Mouse (Mus musculus): ENCODE results near the gene Tnfsf12.
A peak's percentile ranks its signal among the peaks of the same experiment; 100 is the strongest.
"Not testable (repeated sequence)": the region's sequence is repeated elsewhere in the genome, so short reads cannot be mapped to it uniquely, and the experiment has no call there.

Gene Tnfsf12

DNA sequence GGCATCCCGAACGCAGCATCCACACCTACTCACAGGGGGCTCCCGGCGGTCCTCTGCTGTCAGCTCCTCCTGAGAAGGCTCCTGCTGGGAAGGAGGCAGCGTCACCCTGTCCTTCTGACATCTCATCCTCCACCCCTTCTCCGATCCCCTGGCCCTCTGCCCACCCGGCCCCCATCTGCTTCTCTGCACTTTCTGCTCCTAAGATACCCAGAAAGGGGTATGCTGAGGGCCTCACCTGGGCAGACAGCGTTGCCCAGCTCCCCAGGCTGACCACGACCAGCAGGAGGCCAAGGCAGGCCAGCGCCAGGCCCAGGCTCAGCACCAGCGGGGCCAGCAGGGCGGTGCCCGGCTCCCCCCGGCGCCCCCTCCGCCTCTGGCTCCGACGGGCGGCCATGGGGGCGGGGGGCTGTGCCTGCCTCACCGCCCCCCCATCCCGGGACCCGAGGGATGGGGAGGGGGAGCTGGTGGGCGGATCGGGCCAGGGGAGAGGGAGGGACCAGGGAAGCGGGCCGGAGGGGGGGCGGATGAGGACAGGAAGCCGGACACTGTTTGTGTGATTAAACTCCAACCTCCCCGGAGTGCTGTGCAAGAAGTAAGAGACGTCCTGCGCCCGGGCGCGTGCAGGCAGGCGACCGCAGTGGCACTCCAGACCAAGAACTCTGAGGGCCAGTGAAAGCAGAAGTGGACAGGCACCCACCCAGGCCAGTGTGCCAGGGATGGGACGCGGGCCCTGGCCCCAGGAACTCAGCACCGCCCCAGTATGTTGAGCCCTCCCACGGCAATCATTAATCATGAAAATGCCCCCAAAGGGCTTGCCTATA, at the start of gene Tnfsf12, which contains the start of gene Tnfsfm13:
Tnfsf12 (minus strand) TSS at position 489 of the 821 bp plus-strand sequence.
Tnfsfm13 (minus strand) TSS at position 738 of the 821 bp plus-strand sequence.
- DNase-seq (ENCODE audit: low read depth, low spot score): no peak

DNA sequence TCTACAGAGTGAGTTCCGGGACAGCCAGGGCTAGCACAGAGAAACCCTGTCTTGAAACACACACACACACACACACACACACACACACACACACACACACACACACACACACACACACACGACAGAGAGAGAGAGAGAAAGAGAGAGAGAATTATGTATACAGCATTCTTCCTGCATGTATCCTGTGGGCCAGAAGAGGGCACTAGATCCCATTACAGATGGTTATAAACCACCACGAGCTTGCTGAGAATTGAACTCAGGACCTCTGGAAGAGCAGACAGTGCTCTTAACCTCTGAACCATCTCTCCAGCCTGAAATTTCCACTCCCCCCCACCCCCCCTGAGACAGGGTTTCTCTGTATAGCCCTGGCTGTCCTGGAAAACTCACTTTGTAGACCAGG, 35.8 kb upstream of the Tnfsf12 start:
- DNase-seq (ENCODE audit: low read depth, low spot score): not testable (repeated sequence)

DNA sequence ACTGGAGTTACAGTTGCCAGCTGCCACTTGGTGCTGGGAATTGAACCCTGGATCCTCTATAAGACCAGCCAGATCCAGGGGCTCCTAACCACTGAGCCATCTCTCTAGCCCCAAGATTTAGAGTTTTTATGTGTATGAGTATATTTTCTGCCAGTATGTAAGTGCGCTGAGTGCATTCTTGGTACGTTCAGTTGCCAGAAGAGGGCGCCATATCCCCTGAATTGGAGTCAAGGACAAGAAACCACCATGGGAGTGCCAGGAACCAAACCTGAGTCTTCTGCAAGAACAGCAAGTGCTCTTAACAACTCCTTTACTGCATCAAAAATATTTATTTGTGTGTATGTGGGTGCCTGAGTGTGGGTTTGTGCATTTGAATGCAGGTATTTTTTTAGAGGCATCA, 33.4 kb upstream of the Tnfsf12 start:
- DNase-seq (ENCODE audit: low read depth, low spot score): peak; percentile 86

DNA sequence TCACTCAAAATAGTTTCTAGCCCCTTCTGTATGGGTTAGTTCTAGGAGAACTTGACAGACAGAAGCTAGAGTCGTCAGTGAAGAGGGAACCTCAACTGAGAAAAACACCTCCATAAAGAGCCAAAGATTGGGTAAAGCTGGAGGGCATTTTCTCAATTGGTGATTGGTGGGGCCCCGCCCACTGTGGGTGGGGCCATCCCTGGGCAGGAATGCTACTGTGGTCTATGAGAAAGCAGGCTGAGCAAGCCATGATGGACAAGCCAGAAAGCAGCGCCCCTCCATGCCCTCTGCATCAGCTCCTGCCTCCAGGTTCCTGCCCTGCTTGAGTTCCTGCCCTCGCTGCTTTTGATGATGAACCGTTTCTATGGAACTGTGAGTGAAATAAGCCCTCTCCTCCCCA, 30.3 kb upstream of the Tnfsf12 start:
- DNase-seq (ENCODE audit: low read depth, low spot score): no peak

DNA sequence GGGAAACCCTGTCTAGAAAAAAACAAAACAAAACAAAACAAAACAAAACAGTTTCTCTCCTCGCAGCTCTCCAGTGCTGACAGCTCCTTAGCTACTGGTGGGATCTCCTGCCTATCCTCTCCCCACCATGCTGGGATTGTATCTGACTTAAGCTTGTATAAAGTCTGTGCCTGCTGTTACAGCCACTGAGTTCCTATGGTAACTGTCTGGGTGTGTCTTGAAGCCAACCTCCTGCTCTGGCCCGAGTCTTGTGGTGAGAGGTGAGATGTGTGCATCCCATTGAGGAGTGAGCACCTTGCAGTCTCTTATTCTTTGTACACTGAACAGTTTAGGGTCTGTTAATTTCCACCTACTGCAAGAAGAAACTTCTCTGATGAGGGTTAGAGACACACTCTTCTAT, 27.4 kb upstream of the Tnfsf12 start:
- DNase-seq (ENCODE audit: low read depth, low spot score): no peak

DNA sequence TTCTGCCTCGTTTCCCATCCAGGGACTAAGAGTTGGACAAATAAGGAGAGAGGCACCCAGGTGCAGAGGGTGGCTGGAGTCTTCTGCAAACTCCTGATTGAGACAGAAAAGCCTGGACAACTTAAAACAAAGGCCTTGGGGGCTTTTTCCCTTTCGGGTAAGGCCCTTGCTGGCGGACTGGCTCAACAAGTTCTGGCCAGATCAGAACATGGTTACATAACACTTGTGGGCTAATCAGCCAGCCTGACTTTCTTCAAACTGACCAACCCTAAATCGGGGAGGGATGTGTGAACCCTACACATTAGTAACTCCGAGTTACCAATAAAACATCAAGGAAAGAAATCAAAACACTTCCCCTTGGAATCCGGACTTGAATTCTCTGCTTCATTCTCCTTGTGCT, 25.2 kb upstream of the Tnfsf12 start:
- no peak for DNase-seq (ENCODE audit: low read depth, low spot score)

DNA sequence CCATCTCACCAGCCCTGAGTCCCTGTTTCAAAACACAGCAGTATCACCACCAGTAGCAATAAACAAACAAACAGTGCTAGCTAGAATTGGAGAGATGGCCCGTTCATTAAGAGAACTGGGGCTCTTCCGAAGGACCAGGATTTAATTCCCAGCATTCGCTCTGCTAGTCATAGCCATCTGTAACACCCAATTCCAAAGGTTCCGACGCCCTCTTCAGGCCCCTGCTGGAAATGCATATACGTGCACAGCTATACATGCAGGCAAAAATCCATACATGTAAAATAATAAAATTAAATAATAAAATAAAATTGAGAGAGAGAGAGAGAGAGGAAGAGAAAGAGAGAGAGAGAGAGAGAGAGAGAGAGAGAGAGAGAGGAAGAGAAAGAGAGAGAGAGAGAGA, 23.8 kb upstream of the Tnfsf12 start:
- no peak for DNase-seq (ENCODE audit: low read depth, low spot score)

DNA sequence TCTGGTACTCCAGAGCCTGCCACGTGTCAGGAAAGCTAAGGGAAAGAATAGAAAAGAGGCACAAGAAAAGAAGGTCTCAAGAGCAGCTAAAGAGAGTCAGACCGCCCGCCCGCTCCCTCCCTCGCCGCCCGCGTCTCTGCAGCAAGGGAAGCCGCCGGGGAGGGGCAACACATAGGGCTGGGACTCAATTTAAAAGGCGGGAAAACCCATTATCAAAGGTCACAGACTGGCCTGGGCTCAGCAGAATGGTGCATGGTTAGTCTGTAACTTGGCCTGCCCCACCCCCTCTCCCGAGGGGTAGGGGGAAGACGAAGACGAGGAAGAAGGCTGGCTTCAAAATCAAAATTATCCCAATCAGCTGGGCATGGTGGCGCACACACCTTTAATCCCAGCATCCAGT, 23.0 kb upstream of the Tnfsf12 start:
- DNase-seq (ENCODE audit: low read depth, low spot score): no peak

DNA sequence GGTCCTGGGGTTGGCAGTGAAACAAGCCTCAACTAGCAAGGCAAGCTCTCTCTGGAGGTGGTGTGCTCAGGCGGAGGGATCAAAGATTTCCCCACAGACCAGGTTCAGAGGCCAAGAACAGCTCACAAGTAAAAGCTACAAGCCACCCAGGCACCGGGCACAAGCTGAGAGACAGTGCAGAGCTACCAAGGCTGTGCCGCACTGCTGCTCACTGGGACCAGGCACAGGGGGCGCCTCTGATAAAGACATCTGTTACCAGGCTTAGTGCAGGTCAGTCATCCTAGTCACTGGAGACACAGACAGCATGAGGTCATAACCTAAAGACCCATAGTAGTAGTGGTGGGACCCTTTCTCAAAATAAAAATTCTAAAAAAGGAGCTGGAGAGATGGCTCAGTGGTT, 21.3 kb upstream of the Tnfsf12 start:
- DNase-seq (ENCODE audit: low read depth, low spot score): no peak

DNA sequence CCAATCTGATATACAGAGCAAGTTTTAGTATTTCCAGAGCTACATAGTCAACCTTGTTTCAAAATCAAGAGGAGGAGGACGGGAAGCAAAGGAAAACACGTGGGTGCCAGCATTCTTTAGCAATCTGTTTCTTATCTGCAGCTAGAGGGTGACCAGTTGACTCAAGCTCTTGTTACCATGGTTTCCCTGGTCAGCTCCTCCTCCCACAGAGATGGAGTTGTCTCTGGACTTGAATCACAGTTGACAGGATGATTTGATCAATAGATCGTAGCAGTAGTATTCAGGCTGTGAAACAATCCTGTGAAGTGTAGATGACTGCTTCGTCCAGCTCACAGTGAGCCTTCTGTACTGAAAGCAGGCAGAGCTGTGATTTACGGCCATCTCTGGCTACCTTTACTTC, 20.3 kb upstream of the Tnfsf12 start:
- DNase-seq (ENCODE audit: low read depth, low spot score): no peak

DNA sequence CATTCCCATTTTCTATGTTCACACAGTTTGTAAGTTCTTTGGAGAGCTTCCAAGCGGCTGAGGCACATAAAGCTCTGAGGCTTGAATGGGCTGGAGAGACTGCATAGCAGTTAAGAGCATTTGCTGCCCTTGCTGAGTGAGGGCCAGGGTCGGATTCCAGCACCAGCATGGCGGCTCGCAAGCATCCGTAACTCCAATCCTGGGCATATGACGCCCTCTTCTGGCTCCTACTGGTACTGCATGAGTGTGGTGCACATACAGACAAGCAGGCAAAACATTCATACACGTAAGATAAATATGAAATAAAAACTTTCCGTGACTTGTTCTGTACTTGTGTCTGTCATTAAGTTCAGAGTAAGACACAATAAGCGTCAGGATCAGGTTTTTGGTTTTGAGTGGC, 19.8 kb upstream of the Tnfsf12 start:
- DNase-seq (ENCODE audit: low read depth, low spot score): no peak

DNA sequence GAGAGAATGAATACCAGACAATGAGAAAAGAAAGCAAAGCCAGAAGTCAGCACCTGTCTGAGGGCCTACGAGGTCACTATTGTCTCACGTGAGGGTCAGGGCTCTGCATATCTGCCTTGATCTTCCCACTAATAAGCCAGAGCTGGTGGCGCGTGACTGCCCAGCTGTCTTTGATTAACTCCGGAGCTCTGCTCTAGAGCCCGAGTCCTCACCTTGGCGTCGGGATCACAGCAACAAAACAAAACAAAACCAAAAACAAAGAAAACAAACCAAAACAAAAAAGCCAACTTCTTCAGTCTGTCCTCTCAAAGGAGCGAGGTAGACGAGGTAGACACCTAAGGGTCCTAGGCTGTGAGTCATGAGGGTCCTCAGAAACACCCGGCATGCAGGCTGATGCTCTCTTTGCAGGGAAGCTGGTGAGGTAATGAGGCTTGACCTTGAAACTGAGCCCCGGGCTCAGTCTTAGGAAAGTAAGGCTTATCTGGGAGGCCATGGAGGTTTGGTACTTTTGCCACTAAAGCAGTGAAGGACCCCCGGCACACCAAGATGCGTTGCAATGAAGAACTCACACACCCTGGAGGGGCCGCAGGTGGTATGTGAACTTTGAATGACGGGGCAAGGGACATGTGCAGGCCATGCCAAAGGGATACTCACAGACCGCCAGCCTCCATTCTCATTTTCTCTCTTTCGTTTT, 19.1 kb upstream of the Tnfsf12 start:
- DNase-seq (ENCODE audit: low read depth, low spot score): no peak

DNA sequence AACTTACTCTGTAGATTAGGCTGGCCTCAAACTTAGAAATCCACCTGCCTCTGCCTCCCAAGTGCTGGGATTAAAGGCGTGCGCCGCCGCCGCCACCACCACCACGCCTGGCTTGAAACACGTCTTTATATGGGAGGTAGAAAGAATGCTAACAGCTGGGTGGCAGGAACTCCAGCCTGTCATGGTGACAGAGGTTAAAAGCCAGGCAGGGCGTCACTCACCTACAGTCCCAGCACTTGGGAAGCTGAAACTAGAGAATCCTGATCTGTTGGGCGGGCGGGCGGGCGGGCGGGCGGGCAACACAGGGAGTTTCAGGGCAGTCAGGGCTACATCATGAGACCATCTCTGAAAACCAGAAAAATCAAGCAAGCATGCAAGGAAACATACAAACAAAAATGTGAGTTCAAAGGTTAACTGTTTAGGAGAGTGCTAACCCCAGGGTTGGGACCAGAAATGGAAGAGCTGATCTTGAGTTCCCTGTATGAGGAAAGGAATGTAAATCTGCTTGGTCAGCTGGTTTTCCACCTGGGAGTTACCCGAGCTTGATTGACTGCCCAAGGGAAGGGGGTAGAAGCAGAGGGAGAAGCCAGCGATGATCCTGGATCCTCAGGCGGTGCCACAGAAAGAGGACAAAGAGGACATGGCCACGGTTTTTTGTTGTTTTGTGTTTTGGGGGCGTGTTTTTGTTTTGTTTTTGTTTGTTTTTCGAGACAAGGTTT, 17.5 kb upstream of the Tnfsf12 start:
- no peak for DNase-seq (ENCODE audit: low read depth, low spot score)

DNA sequence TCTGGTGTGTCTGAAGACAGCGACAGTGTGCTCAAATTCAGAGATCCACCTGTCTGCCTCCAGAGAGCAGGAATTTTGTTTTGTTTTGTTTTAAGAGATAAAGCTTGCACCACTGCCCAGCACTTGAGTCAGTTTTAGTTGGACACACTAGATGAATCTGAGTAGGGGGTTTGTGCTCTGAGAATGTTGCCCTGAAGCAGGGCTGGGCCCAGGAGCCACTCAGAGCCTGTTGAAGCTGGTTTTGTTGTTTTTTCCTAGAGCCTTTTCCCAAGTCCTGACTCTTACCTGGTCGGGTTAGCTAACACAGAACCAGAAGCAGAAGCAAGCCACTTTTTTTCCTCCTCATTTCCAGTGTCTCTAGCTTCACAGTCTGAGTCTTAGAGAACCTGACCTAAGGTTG, 15.4 kb upstream of the Tnfsf12 start:
- DNase-seq (ENCODE audit: low read depth, low spot score): no peak

DNA sequence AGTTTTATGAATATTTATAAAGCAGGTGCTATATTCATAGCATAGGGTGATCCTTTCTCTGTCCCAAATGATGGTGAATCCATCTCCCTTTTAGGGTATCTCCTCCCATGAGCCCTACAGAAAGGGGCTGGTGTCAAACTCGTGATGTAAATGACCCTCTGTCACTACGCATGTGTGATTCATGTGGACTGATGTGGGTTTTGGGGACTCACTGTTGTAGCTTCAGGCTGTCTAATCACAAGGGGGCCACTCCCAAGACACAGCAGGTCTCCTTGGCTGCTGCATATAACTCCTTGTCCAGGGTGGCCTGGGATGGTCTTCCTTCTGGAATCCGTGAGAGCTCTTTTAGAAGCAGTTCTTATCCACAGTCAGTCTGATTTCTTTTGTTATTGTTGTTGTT, 14.8 kb upstream of the Tnfsf12 start:
- no peak for DNase-seq (ENCODE audit: low read depth, low spot score)

DNA sequence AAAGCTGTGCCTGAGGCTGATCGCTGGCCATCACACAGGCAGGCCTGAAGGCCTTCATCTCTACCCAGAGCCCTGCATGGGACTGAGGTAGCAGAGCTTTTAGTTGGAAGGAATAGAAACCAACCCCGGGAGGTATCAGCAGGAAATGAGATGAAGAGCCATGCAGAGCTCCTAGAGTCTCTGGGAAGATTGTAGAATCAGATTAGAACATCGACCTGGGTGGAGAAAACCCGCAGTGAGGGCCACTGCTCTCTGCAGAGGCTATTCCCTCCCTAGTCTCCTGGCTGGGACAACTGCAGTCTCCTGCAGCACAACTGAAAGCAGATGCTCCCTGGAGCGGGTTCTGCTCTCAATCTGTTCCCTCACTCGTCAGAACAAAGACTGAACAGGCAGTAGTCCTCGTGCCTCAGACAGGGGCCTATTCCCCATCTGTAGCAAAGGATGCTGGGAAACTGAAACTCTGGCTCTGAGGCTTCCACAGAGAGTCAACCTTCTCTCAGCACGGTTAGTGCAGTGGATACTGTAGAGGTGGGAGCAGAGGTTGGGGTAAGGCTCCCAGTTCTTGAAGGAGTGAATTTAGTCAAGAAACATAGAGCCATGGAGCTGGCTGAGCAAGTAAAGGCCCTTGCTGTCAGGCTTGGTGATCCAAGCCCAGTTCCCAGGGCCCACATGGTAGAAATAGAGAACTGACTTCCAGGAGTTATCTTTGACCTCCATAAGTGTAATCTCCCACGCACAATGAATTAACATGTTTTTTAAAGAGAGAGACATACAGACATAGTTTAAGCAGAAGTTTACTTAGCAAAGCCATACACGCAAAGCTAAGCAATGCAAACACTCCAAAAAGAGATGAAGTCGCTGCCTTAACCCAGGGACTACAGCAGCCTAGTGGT, 14.2 kb upstream of the Tnfsf12 start:
- DNase-seq (ENCODE audit: low read depth, low spot score): no peak

DNA sequence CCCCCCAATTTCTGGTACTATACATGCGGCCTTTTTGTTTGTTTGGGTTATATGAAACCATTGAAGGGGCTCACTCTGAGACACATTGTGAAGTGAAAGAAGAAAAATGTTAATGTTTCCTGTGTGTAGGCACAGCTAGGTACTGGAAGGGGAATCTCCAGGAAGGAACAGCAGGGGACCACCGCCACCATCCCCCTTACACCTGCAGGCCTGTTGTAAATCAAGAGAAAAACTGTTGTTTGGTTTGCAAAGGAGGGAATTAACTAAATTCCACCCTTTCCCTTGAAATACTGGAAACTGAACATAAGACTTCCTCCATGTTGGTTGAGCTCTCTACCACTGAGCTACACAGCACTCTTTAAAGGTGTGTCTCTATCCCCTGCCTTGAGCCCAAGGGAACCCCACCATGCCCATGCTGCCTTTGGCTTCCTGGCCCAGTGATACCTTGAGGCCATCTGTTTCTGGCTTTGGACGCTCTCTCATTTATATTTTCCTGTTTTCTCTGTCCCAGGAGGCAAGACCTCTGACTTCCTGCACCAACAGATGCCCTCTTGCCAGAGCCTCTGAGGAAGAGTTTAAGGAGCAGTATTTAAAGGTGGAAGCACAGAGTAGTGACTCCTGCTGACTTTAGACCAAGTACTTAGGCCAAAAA, 13.1 kb upstream of the Tnfsf12 start:
- no peak for DNase-seq (ENCODE audit: low read depth, low spot score)

DNA sequence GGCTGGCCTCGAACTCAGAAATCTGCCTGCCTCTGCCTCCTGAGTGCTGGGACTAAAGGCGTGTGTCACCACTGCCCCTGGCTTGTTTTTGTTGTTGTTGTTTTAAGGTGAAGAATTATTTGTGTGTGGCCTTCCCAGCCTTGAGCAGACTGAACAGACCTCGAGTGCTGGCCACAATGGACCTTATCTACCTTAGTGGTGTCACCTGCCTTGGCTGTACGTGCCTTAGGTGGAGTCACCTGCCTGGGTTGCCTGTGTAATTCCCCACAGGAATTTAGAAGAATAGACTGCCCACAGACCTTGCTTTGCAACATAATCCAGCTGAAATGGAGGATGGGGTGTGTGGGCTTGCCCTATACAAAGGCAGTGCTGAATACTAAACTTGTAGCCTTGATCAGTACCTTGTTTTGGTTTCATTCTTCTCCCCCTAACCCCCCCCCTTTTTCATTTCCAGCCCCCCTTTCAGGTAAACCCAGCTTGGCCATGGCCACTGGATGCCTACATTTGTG, 12.3 kb upstream of the Tnfsf12 start:
- no peak for DNase-seq (ENCODE audit: low read depth, low spot score)

DNA sequence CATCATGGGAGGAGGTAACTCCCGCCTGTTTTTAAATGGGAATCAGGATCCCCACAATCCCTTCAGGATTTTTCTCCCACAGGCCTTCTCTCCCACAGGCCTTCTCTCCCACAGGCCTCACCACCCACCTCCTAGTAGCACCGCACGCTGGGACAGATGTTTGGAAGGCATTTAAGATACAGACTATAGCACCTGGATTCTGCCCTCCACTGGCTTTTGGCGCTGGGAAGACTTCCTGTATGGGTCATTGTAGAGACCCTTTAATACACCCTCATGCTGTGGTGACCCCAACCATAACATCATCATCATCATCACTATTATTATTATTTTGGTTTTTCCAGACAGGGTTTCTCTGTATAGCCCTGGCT, 11.8 kb upstream of the Tnfsf12 start:
- no peak for DNase-seq (ENCODE audit: low read depth, low spot score)

DNA sequence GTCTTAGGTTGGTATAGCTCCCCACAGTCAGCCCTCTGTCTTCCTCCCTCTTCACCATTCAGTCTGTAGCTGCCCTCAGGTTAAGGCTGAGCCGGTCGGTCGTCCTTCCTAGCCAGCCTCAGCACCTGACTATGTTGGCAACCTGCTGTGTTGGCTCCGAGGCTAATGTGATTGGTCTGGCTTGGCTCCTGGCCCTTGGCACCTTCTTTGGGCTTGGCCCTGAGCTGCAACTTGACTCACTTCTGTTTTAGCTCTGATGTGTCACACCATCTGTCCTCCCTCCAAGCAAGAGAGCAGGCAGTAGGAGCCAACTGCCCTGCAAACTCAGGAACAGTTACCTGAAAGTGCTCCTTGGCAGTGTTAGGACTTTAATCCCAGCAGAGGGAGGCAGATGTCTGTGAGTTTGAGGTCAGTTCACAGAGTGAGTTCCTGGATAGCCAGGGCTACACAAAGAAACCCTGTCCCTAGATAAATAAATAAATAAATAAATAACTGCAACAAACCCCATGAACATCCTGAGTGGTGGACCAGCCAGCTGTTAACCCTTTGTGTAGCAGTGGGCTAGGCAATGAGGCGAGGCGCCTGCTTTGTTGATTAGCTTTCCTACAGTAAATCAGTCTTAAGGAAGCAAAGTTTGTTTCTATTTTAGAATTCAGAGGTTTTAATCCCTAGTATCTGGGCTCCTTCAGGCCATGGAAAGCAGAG, 11.3 kb upstream of the Tnfsf12 start:
- DNase-seq (ENCODE audit: low read depth, low spot score): no peak

Data from WW6 (cell line).